Mouse (Mus musculus): Measurements from ENCODE around the gene Fam172a.
"Not testable (repeated sequence)": the region's sequence is repeated elsewhere in the genome, so short reads cannot be mapped to it uniquely, and the experiment has no call there.

Gene Fam172a

GRCm38 (mm10) chr13:77701733-77702132, at the start of gene Fam172a:
TSS of gene Fam172a (plus strand) at chr13:77702033.
- not testable (repeated sequence) for ATAC-seq (ENCODE audit: insufficient number of reproducible peaks, low FRiP score, low TSS enrichment)

- no peak for ATAC-seq (ENCODE audit: insufficient number of reproducible peaks, low FRiP score, low TSS enrichment)
These were observed 13.2 kb upstream of the Fam172a start for GRCm38 (mm10) chr13:77688651-77689050.

DNA sequence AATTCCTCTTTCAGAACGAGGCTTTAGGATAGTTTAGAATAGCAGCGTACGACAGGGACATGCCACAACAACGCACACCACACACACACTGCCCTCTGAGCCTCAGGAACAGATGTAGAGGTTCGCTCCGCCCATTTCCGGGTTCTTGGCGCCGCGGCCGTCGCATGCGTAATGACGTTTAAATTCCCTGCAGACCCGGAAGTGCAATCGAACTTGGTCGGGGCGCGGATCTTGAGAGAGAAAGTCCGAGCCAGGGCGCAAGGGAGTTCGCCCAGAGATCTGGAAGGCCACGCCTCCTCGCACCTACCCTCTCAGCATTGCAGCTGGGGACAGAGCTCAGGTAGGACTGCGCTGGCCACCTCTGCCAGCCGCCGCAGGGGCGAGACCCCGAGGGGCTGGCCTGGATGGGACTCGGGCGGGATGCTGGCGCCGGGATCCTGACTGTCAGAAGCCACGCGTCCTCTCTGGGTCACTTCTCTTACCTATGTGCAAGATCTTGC, 6.7 kb downstream of the Fam172a start:
- peak; percentile 98 for ATAC-seq (ENCODE audit: insufficient number of reproducible peaks, low FRiP score, low TSS enrichment)

- no peak for ATAC-seq (ENCODE audit: insufficient number of reproducible peaks, low FRiP score, low TSS enrichment)
These were observed 15.7 kb downstream of the Fam172a start for GRCm38 (mm10) chr13:77717499-77717898.

- ATAC-seq (ENCODE audit: insufficient number of reproducible peaks, low FRiP score, low TSS enrichment) = no peak
These were observed 41.0 kb downstream of the Fam172a start for GRCm38 (mm10) chr13:77742822-77743221.

- no peak for ATAC-seq (ENCODE audit: insufficient number of reproducible peaks, low FRiP score, low TSS enrichment)
These were observed 75.8 kb downstream of the Fam172a start for GRCm38 (mm10) chr13:77777606-77778005.

GRCm38 (mm10) chr13:77807341-77807740, 105.5 kb downstream of the Fam172a start:
- not testable (repeated sequence) for ATAC-seq (ENCODE audit: insufficient number of reproducible peaks, low FRiP score, low TSS enrichment)

DNA sequence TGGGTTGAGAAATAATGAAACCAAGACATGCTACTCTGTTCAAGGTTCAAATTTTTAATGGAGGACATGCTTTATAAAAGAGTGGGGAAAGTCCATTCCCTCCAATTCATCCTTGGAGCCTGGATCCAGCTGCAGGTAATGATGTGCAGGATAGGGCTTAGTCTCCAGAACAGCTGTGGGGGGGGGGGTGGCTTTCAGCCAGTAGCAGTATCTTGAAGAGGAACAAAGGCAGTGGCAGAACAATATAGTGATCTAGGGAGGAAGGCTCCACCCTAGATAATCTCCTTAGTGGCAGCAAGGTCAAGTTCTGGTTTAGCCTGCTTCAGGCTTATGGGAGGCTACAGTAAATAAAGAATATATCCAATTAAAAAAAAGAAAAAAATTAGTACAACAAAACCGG, 108.6 kb downstream of the Fam172a start:
- no peak for ATAC-seq (ENCODE audit: insufficient number of reproducible peaks, low FRiP score, low TSS enrichment)

DNA sequence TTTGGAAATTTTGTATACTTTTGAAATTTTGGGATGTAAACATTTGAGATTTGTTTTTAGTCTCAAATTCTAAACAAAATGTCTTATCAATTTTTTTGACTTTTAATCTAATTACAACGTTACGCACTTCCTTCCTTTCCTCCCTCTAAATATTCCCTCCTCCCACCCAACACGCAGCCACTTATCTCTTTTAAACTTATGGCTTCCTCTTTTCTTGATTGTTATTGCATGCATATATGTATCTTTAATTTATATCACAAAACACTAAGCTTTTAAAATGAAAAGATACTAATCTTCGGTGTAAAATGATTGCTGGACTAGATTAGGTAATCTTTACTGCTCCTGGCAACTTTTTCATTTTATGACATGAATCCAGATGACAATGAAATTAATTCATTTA, 124.3 kb downstream of the Fam172a start:
- ATAC-seq (ENCODE audit: insufficient number of reproducible peaks, low FRiP score, low TSS enrichment) = no peak

DNA sequence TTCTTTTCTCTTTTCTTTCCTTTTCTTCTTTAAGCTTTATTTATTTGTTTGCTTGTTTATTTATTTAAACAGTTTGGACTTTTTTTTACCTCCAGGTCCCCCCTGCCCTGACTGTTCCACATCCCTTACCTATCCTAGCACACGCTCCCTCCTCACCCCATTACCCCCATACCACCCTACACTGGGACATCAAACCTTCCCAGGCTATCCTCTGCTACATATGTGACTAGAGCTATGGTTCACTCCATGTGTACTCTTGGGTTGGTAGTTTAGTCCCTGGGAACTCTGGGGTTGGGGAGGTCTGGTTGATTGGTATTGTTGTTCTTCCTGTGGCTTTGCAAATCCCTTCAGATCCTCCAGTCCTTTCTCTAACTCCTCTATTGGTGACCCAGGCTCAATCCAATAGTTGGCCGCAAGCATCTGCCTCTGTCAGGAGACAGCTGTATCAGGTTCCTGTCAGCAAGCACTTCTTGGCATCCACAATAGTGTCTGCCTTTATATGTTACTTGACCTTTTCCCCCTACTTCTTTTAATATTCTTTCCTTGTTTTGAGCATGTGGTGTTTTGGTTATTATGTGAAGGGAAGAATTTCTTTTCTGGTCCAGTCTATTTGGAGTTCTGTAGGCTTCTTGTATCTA, 141.3 kb downstream of the Fam172a start:
- no peak for ATAC-seq (ENCODE audit: insufficient number of reproducible peaks, low FRiP score, low TSS enrichment)

DNA sequence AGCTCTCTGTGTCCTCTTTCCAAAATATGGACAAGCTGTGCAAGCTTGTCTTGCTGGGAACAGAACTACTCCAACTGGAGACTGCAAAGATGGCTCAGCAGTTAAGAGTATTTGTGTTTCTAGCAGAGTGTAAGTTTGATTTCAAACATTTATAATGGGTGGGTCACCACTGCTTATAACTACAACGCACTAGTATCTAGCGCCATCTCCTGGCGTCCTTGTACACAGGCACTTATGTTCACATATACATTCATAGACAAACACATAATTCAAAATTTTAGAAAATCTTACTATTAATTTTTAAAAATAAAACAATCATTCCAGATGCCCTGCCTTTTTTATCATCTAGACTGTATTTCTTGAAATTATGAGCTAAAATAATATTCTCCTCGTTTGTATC, 147.0 kb downstream of the Fam172a start:
- ATAC-seq (ENCODE audit: insufficient number of reproducible peaks, low FRiP score, low TSS enrichment) = no peak

GRCm38 (mm10) chr13:77864804-77865203, 163.0 kb downstream of the Fam172a start:
- ATAC-seq (ENCODE audit: insufficient number of reproducible peaks, low FRiP score, low TSS enrichment) = peak; percentile 56; the same call in 1 of the 2 replicates

GRCm38 (mm10) chr13:77868314-77868713, 166.5 kb downstream of the Fam172a start:
- no peak for ATAC-seq (ENCODE audit: insufficient number of reproducible peaks, low FRiP score, low TSS enrichment)

DNA sequence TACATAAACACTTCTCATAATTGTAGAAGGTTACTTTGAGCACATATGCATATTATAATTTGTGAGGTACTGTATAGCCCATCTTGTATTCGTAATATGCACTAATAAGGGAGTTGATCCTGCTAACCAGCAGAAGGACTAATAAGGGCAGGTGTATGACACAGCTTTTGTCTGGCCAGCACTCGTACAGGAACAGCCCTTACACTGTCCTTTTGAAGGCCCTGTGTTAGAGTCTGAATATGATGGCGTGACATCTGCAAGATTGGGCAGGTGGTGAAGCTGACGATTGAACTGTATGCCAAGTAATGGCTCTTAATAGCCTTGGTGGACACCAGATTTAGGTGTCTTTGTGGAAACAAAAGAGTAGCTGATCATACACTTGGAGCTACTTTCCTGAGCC, 176.3 kb downstream of the Fam172a start:
- no peak for ATAC-seq (ENCODE audit: insufficient number of reproducible peaks, low FRiP score, low TSS enrichment)

DNA sequence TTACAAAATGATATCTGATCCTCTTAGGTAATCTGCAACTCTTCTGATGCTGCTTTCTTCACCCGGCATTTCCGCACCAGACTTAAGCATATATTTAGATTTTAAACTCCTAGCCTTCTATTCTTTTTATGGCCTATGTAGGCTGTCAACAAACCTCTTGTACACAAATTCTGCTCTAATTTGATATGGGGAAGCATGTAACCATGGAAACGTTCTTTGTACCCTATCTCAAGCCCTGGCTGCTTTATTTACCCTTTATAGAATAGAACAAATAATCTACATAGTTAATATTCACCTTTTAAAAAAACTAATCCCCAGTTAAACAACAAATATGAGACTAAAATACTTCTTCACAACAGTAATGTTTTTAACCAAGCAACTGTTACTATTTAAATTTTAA, 176.7 kb downstream of the Fam172a start:
- no peak for ATAC-seq (ENCODE audit: insufficient number of reproducible peaks, low FRiP score, low TSS enrichment)

GRCm38 (mm10) chr13:77897619-77898018, 195.8 kb downstream of the Fam172a start:
- no peak for ATAC-seq (ENCODE audit: insufficient number of reproducible peaks, low FRiP score, low TSS enrichment)

DNA sequence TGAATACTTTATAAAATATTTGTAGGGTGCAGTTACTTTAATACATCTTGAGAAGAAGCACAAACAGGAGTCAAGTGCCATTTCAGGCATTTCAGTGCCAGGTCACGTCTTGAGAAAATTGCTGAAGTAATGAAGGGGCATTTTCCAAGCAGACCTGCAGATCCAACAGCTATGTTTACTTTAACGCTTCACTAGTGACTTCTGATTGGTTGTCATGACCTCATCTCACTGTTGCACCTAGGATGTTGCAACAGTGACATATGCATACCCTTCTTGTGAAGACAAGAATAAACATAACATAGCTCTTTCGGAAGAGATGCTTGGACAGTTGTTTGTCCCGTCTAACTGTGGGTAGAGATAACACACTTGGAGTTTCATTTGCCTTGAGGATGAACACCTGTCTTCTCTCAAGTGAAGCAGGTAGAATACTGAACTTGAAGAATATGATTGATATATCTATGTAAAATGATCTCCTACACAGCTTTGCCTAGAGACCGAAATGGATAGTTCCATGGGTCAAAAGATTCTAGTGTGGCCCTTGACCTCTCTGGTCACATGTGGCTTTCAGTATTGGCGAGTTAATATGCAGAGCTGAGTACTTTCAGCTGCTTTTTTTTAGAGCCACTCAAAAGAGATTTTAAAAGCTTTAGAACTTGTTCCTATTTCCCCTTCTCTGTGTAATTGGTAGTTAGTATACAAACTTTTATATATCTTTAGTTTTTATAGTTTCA, 196.4 kb downstream of the Fam172a start:
- no peak for ATAC-seq (ENCODE audit: insufficient number of reproducible peaks, low FRiP score, low TSS enrichment)

DNA sequence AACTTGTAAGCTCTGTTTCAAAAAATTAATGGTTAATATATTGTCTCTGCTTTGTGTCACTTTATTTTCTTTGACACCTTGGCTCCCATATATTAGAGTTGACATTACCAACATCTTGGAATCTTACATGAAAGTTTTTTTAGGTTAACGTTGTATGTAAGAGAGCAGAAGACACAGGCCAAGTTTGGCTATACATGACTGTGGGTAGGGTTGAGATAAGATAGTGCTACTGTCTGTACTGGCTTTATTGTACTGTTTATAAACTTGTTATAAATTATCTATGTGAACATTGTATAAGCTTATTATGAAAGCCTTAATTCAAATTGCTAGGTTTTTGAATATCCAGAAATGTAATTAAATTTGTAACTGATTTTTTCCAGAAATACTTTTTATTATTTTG, 197.9 kb downstream of the Fam172a start:
- no peak for ATAC-seq (ENCODE audit: insufficient number of reproducible peaks, low FRiP score, low TSS enrichment)

DNA sequence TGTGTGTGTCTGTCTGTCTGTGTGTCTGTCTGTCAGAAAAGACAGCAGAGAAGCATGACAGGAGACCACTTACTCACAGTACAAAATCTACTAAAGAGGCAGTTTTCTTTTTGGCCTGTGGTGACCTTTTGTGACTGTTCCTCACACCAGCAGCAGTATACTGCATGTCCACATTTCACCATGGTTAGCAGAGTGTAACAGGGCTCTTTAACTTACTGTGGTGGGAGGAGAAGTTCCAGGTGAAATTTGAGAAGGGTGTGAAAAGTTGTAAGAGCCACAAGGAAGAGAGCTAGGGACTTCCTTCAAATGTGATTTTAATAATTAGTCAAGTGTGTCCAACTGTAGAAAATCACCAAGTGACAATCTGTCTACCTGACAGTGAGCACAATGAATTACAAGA, 199.0 kb downstream of the Fam172a start:
- ATAC-seq (ENCODE audit: insufficient number of reproducible peaks, low FRiP score, low TSS enrichment) = no peak

DNA sequence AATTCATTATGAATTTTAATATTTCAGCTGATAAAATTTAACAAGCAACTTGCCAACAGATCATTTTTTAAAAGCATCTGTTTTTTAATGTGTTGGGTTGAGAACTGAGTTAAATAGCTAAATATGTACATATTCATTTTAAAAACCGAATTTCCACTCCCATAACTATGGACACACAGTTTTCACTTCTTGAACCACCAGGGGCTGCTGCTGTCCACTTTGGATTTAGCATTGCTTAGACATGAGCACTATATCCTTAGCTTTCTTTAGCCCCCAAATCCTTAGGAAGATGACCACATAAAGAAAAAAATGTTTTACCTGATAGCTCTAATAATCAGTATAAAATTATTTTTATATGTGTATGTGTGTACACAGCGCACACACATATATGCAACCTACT, 207.4 kb downstream of the Fam172a start:
- no peak for ATAC-seq (ENCODE audit: insufficient number of reproducible peaks, low FRiP score, low TSS enrichment)

GRCm38 (mm10) chr13:77922834-77923233, 221.0 kb downstream of the Fam172a start:
- ATAC-seq (ENCODE audit: insufficient number of reproducible peaks, low FRiP score, low TSS enrichment) = no peak

GRCm38 (mm10) chr13:77957611-77958010, 255.8 kb downstream of the Fam172a start:
- no peak for ATAC-seq (ENCODE audit: insufficient number of reproducible peaks, low FRiP score, low TSS enrichment)
